Mouse (Mus musculus) lung, postnatal 0 days (tissue): Measurements from ENCODE around the gene Cd2ap. TPM values are rescaled to one million over a fixed set of nuclear protein-coding genes. Genes with fewer than 3 reads are reported as not detected.

ENCODE experiments used
- ATAC-seq: fragments of 200-750 bp; cut with Nextera tagmentation; 2 replicates; pipeline ENCODE4 v1.8.0; 2017; ENCODE audit warnings: moderate library complexity
- DNase-seq: peaks from one replicate; pipeline ENCODE4 v3.0.0-alpha.2; 2016; ENCODE audit warnings: low spot score
- H3K27ac ChIP-seq: fragments of 300-500 bp; sonication (generic); 2 replicates; pipeline ENCODE4 v1.5.1; 2014; ENCODE audit warnings: antibody characterized with exemption, mild to moderate bottlenecking, low read length, mixed read lengths
- H3K27me3 ChIP-seq: fragments of 300-500 bp; sonication (generic); replicated peaks from 2 replicates; pipeline ENCODE4 v1.6.1; 2014; ENCODE audit warnings: low read length, mixed read lengths; ENCODE audit not compliant: insufficient read depth
- H3K36me3 ChIP-seq: fragments of 300-500 bp; sonication (generic); 2 replicates; pipeline ENCODE4 v1.6.1; 2014; ENCODE audit warnings: low read length, mixed read lengths; ENCODE audit not compliant: insufficient read depth
- H3K4me1 ChIP-seq: fragments of 300-500 bp; sonication (generic); 2 replicates; pipeline ENCODE4 v1.6.1; 2014; ENCODE audit warnings: antibody characterized with exemption, low read depth, low read length, mixed read lengths; ENCODE audit not compliant: insufficient read depth
- H3K4me2 ChIP-seq: fragments of 300-500 bp; sonication (generic); replicated peaks from 2 replicates; pipeline ENCODE4 v1.6.1; 2014; ENCODE audit warnings: low read depth, mild to moderate bottlenecking, low read length, moderate library complexity, mixed read lengths
- H3K4me3 ChIP-seq: fragments of 300-500 bp; sonication (generic); 2 replicates; pipeline ENCODE4 v1.5.1; 2014; ENCODE audit warnings: low read depth, low read length
- H3K9ac ChIP-seq: fragments of 300-500 bp; sonication (generic); replicated peaks from 2 replicates; pipeline ENCODE4 v1.6.1; 2014; ENCODE audit warnings: low read depth, mild to moderate bottlenecking
- H3K9me3 ChIP-seq: fragments of 300-500 bp; sonication (generic); 2 replicates; pipeline ENCODE4 v1.6.1; 2016; ENCODE audit warnings: low read length, mixed read lengths
- CTCF ChIP-seq: IDR thresholded peaks from 2 replicates; pipeline ENCODE4 v1.5.1; 2016; ENCODE audit warnings: antibody characterized with exemption, mild to moderate bottlenecking
- EP300 ChIP-seq: IDR thresholded peaks from 2 replicates; pipeline ENCODE4 v1.6.1; 2016; ENCODE audit warnings: antibody characterized with exemption, mild to moderate bottlenecking, control low read depth
- WGBS: fragments of 180-500 bp; shearing (Covaris S2); extraction: QIAGEN DNeasy Blood & Tissue Kit; methylation state at CpG from one replicate; pipeline ENCODE4 v1.1.7; 2014; 5-methylcytosine and 5-hydroxymethylcytosine counted together
- polyA plus RNA-seq: library from polyadenylated mRNA; unstranded; fragments of >200 nt; fragmentation: Nextera tagmentation; extraction: Ambion mirVana; gene quantifications from 2 replicates; pipeline ENCODE4 v1.2.1, GENCODE M21; 2015

Cd2ap gene
- polyA plus RNA-seq, 1 experiment from 2014 or later = 23.1 TPM

GRCm38 (mm10) chr17:42788686-42789453, 87.6 kb downstream of the Cd2ap start:
- ATAC-seq = peak; percentile 51; the same call in 1 of the 2 replicates
- 59% methylated on average over 5 of the region's 5 CpGs for WGBS
- no peaks in the 10 kb centered on the region for H3K9me3 ChIP-seq
- H3K27ac ChIP-seq = no peak overlapping the region
- H3K36me3 ChIP-seq = no peaks in the 10 kb centered on the region
- H3K4me3 ChIP-seq = no peak overlapping the region
- H3K4me1 ChIP-seq = no peaks in the 10 kb centered on the region
- peak; percentile 55 for DNase-seq
- TF ChIP-seq CTCF (no peak), EP300 (no peak)
- H3K9ac ChIP-seq = no peak overlapping the region
- H3K27me3 ChIP-seq = no peaks in the 10 kb centered on the region
- H3K4me2 ChIP-seq = no peak overlapping the region

GRCm38 (mm10) chr17:42782156-42782757, 94.2 kb downstream of the Cd2ap start:
- Histone ChIP-seq H3K9me3 (no peaks in the 10 kb centered on the region), H3K4me3 (no peak overlapping the region), H3K4me2 (no peak overlapping the region), H3K9ac (no peak overlapping the region), H3K27ac (no peak overlapping the region), H3K4me1 (no peaks in the 10 kb centered on the region), H3K27me3 (no peaks in the 10 kb centered on the region), H3K36me3 (no peaks in the 10 kb centered on the region)
- peak; percentile 80 for ATAC-seq
- TF ChIP-seq CTCF (peak; percentile 87), EP300 (no peak)
- peak; percentile 81 for DNase-seq
- WGBS = 51% methylated on average over 7 of the region's 7 CpGs

DNA sequence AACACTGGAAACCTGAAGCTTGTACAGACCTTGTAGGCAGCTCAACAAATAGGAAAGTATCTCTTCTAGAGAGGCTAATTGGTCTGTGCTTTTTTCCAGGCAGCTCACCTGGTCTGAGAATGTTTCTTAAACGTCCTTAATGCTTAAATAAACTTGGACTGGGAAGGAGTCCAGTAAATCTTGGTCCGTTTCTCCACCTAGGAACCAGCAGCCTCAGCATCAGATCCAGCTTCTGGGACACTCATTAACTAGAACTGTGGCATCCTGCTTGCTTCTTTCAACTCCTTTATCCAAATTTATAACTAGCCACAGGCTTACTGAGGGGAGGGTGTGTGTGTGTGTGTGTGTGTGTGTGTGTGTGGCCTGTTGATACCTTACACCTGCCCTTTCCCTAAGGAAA, 122.7 kb downstream of the Cd2ap start:
- Histone ChIP-seq H3K4me2 (no peak overlapping the region), H3K9me3 (no peaks in the 10 kb centered on the region), H3K4me3 (no peak overlapping the region), H3K4me1 (no peaks in the 10 kb centered on the region), H3K9ac (no peak overlapping the region), H3K36me3 (no peaks in the 10 kb centered on the region), H3K27ac (no peak overlapping the region), H3K27me3 (no peaks in the 10 kb centered on the region)
- 19% methylated on average over 2 of the region's 2 CpGs for whole genome bisulfite sequencing
- DNase-seq = peak; percentile 34
- TF ChIP-seq CTCF (no peak), EP300 (no peak)
- ATAC-seq = no peak

GRCm38 (mm10) chr17:42752173-42752572, 124.3 kb downstream of the Cd2ap start:
- Histone ChIP-seq H3K9me3 (no peaks in the 10 kb centered on the region), H3K27me3 (no peaks in the 10 kb centered on the region), H3K4me1 (no peaks in the 10 kb centered on the region), H3K36me3 (no peaks in the 10 kb centered on the region), H3K4me3 (no peak overlapping the region), H3K9ac (no peak overlapping the region), H3K27ac (no peak overlapping the region), H3K4me2 (no peak overlapping the region)
- 44% methylated on average over 2 of the region's 2 CpGs for WGBS
- ATAC-seq (peak; percentile 84), DNase-seq (peak; percentile 83)
- no peak; the same call in 1 of the 2 replicates for TF ChIP-seq EP300
- TF ChIP-seq CTCF = no peak

GRCm38 (mm10) chr17:42745657-42746420, 130.6 kb downstream of the Cd2ap start:
- 64% methylated on average over 6 of the region's 6 CpGs for WGBS

More at GRCm38 (mm10) chr17:42745657-42746420, 130.6 kb downstream of the Cd2ap start:
- Histone ChIP-seq H3K27ac (no peak overlapping the region), H3K9ac (no peak overlapping the region), H3K4me2 (no peak overlapping the region), H3K4me3 (no peak overlapping the region), H3K9me3 (no peaks in the 10 kb centered on the region), H3K4me1 (no peaks in the 10 kb centered on the region; the same call in 1 of the 2 replicates), H3K36me3 (no peaks in the 10 kb centered on the region), H3K27me3 (no peaks in the 10 kb centered on the region)
- no peak for DNase-seq
- no peak for ATAC-seq
- TF ChIP-seq CTCF = no peak

Other genes with a start within 250 kb of the Cd2ap start
- gene Adgrf4, start 184.4 kb downstream of the Cd2ap start, polyA plus RNA-seq = 0.06 TPM in 1 of 2 replicates, not detected in the other
- gene Adgrf2, start 134.5 kb downstream of the Cd2ap start, polyA plus RNA-seq = not detected in 2 replicates
- 27.6 and 40.2 TPM in 2 replicates for gene Tnfrsf21, start 139.9 kb upstream of the Cd2ap start, polyA plus RNA-seq